Mouse (Mus musculus) retina, embryonic 14.5 days (tissue): ENCODE data around the gene Nfib.

Experiments used
- DNase-seq: peaks from one replicate; pipeline ENCODE4 v3.0.0-alpha.2; 2015; ENCODE audit warnings: low spot score

The Nfib gene

GRCm38 (mm10) chr4:82246290-82246689, 459.3 kb downstream of the Nfib start:
- no peak for DNase-seq
